Mouse (Mus musculus): ENCODE measurements around the gene Atf6b.

DNA sequence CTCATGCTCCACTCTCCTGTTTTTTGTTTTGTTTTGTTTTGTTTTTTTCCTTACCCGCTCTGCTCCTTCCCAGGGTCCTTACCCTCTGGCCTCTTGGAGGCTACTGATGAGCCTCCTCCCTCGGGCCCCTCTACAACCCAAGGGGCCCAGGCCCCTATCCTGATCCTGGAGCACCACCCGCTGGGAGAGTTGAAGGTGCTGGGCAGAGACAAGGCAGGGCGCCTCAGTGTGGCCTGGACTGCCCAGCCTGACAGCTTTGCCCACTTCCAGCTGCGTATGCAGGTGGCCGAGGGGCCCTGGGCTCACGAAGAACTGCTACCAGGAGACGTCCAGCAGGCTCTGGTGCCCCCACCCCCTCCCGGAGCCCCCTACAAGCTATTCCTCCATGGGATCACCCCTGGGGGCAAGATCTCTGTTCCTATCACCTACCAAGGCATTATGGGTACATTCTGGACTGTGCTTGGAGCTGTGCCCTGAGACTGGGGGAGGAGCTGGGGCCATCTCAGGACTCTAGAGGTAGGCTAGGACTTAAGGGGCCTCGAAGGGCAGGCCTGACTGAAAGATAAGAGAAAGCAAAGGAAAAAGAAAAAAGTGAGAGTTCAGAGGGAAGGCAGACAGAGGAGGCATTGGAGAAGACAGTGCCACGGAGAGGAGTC lies 35.1 kb downstream of the Atf6b start:
- peak; percentile 36 for TF ChIP-seq CTCF (IDR thresholded peaks at IDR 0.05)
- TF ChIP-seq EP300 (IDR thresholded peaks at IDR 0.05): no peak
